Mouse (Mus musculus) left cerebral cortex, adult 9 months (tissue): ENCODE results near the gene Cux1.

ENCODE experiments used
- DNase-seq, 2 experiments: peaks; one replicate each; pipeline ENCODE4 v3.0.0; 2022; ENCODE audit warnings: low spot score in 2 of 2

Gene Cux1

GRCm38 (mm10) chr5:136536753-136537152 is 30.5 kb downstream of the Cux1 start:
- no peak for DNase-seq

- DNase-seq, result no peak
Observed at GRCm38 (mm10) chr5:136535976-136536725, 31.1 kb downstream of the Cux1 start.

- no peak for DNase-seq
Observed at GRCm38 (mm10) chr5:136535204-136535603, 32.1 kb downstream of the Cux1 start.

- no peak for DNase-seq
Observed at GRCm38 (mm10) chr5:136533371-136534276, 33.7 kb downstream of the Cux1 start.

GRCm38 (mm10) chr5:136531674-136532365 is 35.5 kb downstream of the Cux1 start:
- DNase-seq, result no peak

- DNase-seq, result no peak
Observed at GRCm38 (mm10) chr5:136530931-136531330, 36.4 kb downstream of the Cux1 start.

GRCm38 (mm10) chr5:136529165-136529564 is 38.1 kb downstream of the Cux1 start:
- no peak for DNase-seq

- DNase-seq, result no peak
Observed at GRCm38 (mm10) chr5:136527871-136528270, 39.4 kb downstream of the Cux1 start.

- no peak for DNase-seq
Observed at GRCm38 (mm10) chr5:136526545-136526909, 40.8 kb downstream of the Cux1 start.

- DNase-seq, result no peak
Observed at GRCm38 (mm10) chr5:136525896-136526544, 41.3 kb downstream of the Cux1 start.

GRCm38 (mm10) chr5:136522843-136523463 is 44.3 kb downstream of the Cux1 start:
- DNase-seq, result no peak

GRCm38 (mm10) chr5:136521656-136522055 is 45.6 kb downstream of the Cux1 start:
- no peak for DNase-seq

GRCm38 (mm10) chr5:136518648-136519437 is 48.4 kb downstream of the Cux1 start:
- DNase-seq, result no peak

GRCm38 (mm10) chr5:136517510-136517909 is 49.8 kb downstream of the Cux1 start:
- peak in 1 of 2 experiments; percentile 30 for DNase-seq

GRCm38 (mm10) chr5:136516593-136516992 is 50.7 kb downstream of the Cux1 start:
- no peak for DNase-seq

GRCm38 (mm10) chr5:136514049-136514677 is 53.1 kb downstream of the Cux1 start:
- DNase-seq, result no peak

GRCm38 (mm10) chr5:136512103-136512674 is 55.1 kb downstream of the Cux1 start:
- DNase-seq, result no peak

GRCm38 (mm10) chr5:136511378-136511777 is 55.9 kb downstream of the Cux1 start:
- peak in 1 of 2 experiments; percentile 18 for DNase-seq

GRCm38 (mm10) chr5:136510609-136511008 is 56.7 kb downstream of the Cux1 start:
- no peak for DNase-seq

- no peak for DNase-seq
Observed at GRCm38 (mm10) chr5:136507629-136508028, 59.7 kb downstream of the Cux1 start.
